ENCODE assay signal across 26 mouse cellular contexts in the genomic region with DNA sequence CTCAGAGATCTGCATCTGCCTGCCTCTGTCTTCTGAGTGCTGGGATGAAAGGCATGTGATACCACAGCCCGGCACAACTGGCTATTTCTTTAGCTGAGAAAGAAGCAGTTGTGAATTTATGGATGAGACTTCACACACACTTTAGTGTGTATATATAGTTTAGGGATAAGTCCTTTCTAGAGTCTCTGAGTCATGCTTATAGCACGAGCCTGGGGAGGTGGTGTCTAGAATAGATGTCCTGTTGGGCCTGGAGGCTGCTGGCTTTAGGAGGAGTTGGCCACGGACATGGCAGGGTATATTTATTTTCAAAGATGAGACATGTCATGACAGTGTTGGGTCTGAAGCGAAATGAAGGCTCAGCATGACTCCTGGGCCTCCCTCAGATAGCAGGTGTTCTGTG. TPM values are rescaled to one million over a fixed set of nuclear protein-coding genes. Genes with fewer than 3 reads are reported as not detected.
"Had no signal": no experiment of that assay in that cellular context is flagged by ENCODE, and none has a peak within 500 bp of the region (broad histone marks: within the 10 kb centered on the region; RNA-seq: fewer than 3 reads in every experiment).

No protein-coding gene starts in this region.

- H3K36me3 ChIP-seq: liver, embryonic 15.5 days; lung, embryonic 15.5 days; midbrain, embryonic 10.5 days; midbrain, embryonic 12.5 days; neural tube, embryonic 13.5 days; neural tube, embryonic 15.5 days; stomach, embryonic 15.5 days had no signal

- H3K4me3 ChIP-seq: liver, embryonic 15.5 days; lung, embryonic 15.5 days; midbrain, embryonic 10.5 days; midbrain, embryonic 12.5 days; myocyte; neural tube, embryonic 13.5 days; neural tube, embryonic 15.5 days; stomach, embryonic 15.5 days had no signal

- H3K9ac ChIP-seq: liver, embryonic 15.5 days; liver, postnatal 0 days; lung, embryonic 15.5 days; midbrain, embryonic 12.5 days; neural tube, embryonic 13.5 days; neural tube, embryonic 15.5 days; stomach, embryonic 15.5 days had no signal

- H3K27me3 ChIP-seq: liver, embryonic 15.5 days; lung, embryonic 15.5 days; neural tube, embryonic 13.5 days; neural tube, embryonic 15.5 days; stomach, embryonic 15.5 days had no signal

- H3K9me3 ChIP-seq: liver, embryonic 15.5 days; lung, embryonic 15.5 days; midbrain, embryonic 10.5 days; midbrain, embryonic 12.5 days; neural tube, embryonic 13.5 days; neural tube, embryonic 15.5 days; stomach, embryonic 15.5 days had no signal

- H3K4me1 ChIP-seq: liver, embryonic 15.5 days; lung, embryonic 15.5 days; stomach, embryonic 15.5 days had no signal

- ATAC-seq: liver, postnatal 0 days; lung, postnatal 0 days; midbrain, embryonic 16.5 days had no signal

- H3K4me2 ChIP-seq: liver, embryonic 15.5 days; lung, embryonic 15.5 days; midbrain, embryonic 12.5 days; neural tube, embryonic 13.5 days; neural tube, embryonic 15.5 days; stomach, embryonic 15.5 days had no signal

- H3K27ac ChIP-seq: liver, embryonic 15.5 days; lung, embryonic 15.5 days; macrophage; midbrain, embryonic 10.5 days; midbrain, embryonic 12.5 days; neural tube, embryonic 13.5 days; neural tube, embryonic 15.5 days; stomach, embryonic 15.5 days; stomach, postnatal 0 days had no signal

- DNase-seq: liver, postnatal 0 days; lung, adult 2 months; lung, postnatal 14 days; lung, postnatal 36 days; midbrain, embryonic 14.5 days; retina, postnatal 1 day; right cerebral cortex, postnatal 14 days; right cerebral cortex, postnatal 4 days; thymus, adult 2 months; thymus, postnatal 25 days; thymus, postnatal 4 days had no signal

RNA-seq across cellular contexts. Expression of gene Cebpe, which starts 22.0 kb away (rescaled TPM):
- polyA plus RNA-seq: lung, embryonic 15.5 days; midbrain, embryonic 14.5 days; midbrain, embryonic 16.5 days; myocyte; neural tube, embryonic 11.5 days; neural tube, embryonic 13.5 days had no signal

RNA-seq across cellular contexts. Expression of gene Gm29776, which starts 35.4 kb away (rescaled TPM):
- total RNA-seq: megakaryocyte progenitor cell, adult 5-6 weeks; megakaryocyte-erythroid progenitor cell, adult 5-6 weeks had no signal
- polyA plus RNA-seq: liver, postnatal 0 days; macrophage; midbrain, embryonic 10.5 days had no signal

RNA-seq across cellular contexts. Expression of gene Slc7a8, which starts 47.7 kb away (rescaled TPM):
- polyA plus RNA-seq: myocyte had no signal
